Mouse (Mus musculus) heart, embryonic 13.5 days (tissue): ENCODE results near the gene Cnn1. TPM values are rescaled to one million over a fixed set of nuclear protein-coding genes. Genes with fewer than 3 reads are reported as not detected.
A peak's percentile ranks its signal among the peaks of the same experiment; 100 is the strongest.

Experiments
- ATAC-seq: fragments of 200-750 bp; cut with Nextera tagmentation; 2 replicates; pipeline ENCODE4 v1.8.0; 2017; ENCODE audit warnings: moderate TSS enrichment; ENCODE audit not compliant: insufficient number of reproducible peaks, low FRiP score, low TSS enrichment; ENCODE audit errors: extremely low read depth
- H3K27ac ChIP-seq: fragments of 300-500 bp; sonication (generic); replicated peaks from 2 replicates; pipeline ENCODE4 v1.5.1; 2015; ENCODE audit warnings: moderate library complexity, mild to moderate bottlenecking, inconsistent platforms
- H3K27me3 ChIP-seq: fragments of 300-500 bp; sonication (generic); replicated peaks from 2 replicates; pipeline ENCODE4 v1.6.1; 2015; ENCODE audit warnings: mild to moderate bottlenecking, inconsistent platforms
- H3K36me3 ChIP-seq: fragments of 300-500 bp; sonication (generic); 2 replicates; pipeline ENCODE4 v1.6.1; 2015; ENCODE audit warnings: mild to moderate bottlenecking, inconsistent platforms
- H3K4me1 ChIP-seq: fragments of 300-500 bp; sonication (generic); 2 replicates; pipeline ENCODE4 v1.6.1; 2015; ENCODE audit warnings: inconsistent platforms
- H3K4me2 ChIP-seq: fragments of 300-500 bp; sonication (generic); 2 replicates; pipeline ENCODE4 v1.6.1; 2015; ENCODE audit warnings: inconsistent platforms, mild to moderate bottlenecking, moderate library complexity
- H3K4me3 ChIP-seq: fragments of 300-500 bp; sonication (generic); 2 replicates; pipeline ENCODE4 v1.5.1; 2015; ENCODE audit warnings: moderate library complexity, mild to moderate bottlenecking, inconsistent platforms
- H3K9ac ChIP-seq: fragments of 300-500 bp; sonication (generic); 2 replicates; pipeline ENCODE4 v1.6.1; 2015; ENCODE audit warnings: inconsistent platforms, mild to moderate bottlenecking, moderate library complexity
- H3K9me3 ChIP-seq: fragments of 300-500 bp; sonication (generic); 2 replicates; pipeline ENCODE4 v1.6.1; 2016; ENCODE audit warnings: inconsistent platforms
- WGBS: fragments of 180-500 bp; shearing (Covaris S2); methylation state at CpG from one replicate; pipeline ENCODE4 v1.1.7; 2015; ENCODE audit warnings: mixed read lengths; 5-methylcytosine and 5-hydroxymethylcytosine counted together
- polyA plus RNA-seq: library from polyadenylated mRNA; unstranded; fragments of >200 nt; fragmentation: Nextera tagmentation; extraction: Ambion mirVana; gene quantifications from 2 replicates; pipeline ENCODE4 v1.2.1, GENCODE M21; 2015

The Cnn1 gene
- polyA plus RNA-seq = 250 and 292 TPM in 2 replicates

GRCm38 (mm10) chr9:22098993-22099696 is at the start of gene Cnn1:
TSS of gene Cnn1 (plus strand) at chr9:22099216.
- no peak for ATAC-seq
- peaks cover 31% of the 10 kb centered on the region for H3K36me3 ChIP-seq
- peak within 1 kb of the TSS; percentile 65 for H3K4me2 ChIP-seq
- H3K27ac ChIP-seq = peak within 1 kb of the TSS; percentile 87
- peaks cover 34% of the 10 kb centered on the region for H3K4me1 ChIP-seq
- 4% methylated on average over 14 of the region's 14 CpGs for WGBS
- peak within 1 kb of the TSS; percentile 81 for H3K9ac ChIP-seq
- peaks cover 33% of the 10 kb centered on the region for H3K27me3 ChIP-seq
- H3K9me3 ChIP-seq = no peaks in the 10 kb centered on the region
- peak within 1 kb of the TSS; percentile 45 for H3K4me3 ChIP-seq

- Histone ChIP-seq H3K27me3 (peaks cover 71% of the 10 kb centered on the region), H3K27ac (no peak overlapping the region), H3K4me2 (no peak overlapping the region), H3K4me1 (peaks cover 27% of the 10 kb centered on the region), H3K4me3 (no peak overlapping the region), H3K9ac (no peak overlapping the region), H3K36me3 (no peaks in the 10 kb centered on the region), H3K9me3 (no peaks in the 10 kb centered on the region)
- WGBS = 63% methylated on average over 11 of the region's 11 CpGs
- no peak for ATAC-seq
Observed at GRCm38 (mm10) chr9:22049315-22049714, 49.7 kb upstream of the Cnn1 start.

GRCm38 (mm10) chr9:22049721-22050270 is 49.2 kb upstream of the Cnn1 start:
- H3K4me2 ChIP-seq = peak overlapping the region; percentile 69
- 39% methylated on average over 4 of the region's 4 CpGs for WGBS
- no peaks in the 10 kb centered on the region for H3K9me3 ChIP-seq
- no peaks in the 10 kb centered on the region for H3K36me3 ChIP-seq
- H3K9ac ChIP-seq = no peak overlapping the region
- no peak for ATAC-seq
- H3K4me3 ChIP-seq = no peak overlapping the region
- peaks cover 76% of the 10 kb centered on the region for H3K27me3 ChIP-seq
- H3K4me1 ChIP-seq = peaks cover 32% of the 10 kb centered on the region
- H3K27ac ChIP-seq = no peak overlapping the region

GRCm38 (mm10) chr9:22050351-22050889 is 48.6 kb upstream of the Cnn1 start:
- Histone ChIP-seq H3K4me1 (peaks cover 32% of the 10 kb centered on the region), H3K27me3 (peaks cover 82% of the 10 kb centered on the region), H3K4me2 (peak overlapping the region; percentile 69), H3K4me3 (peak overlapping the region; percentile 50), H3K27ac (no peak overlapping the region), H3K9ac (peak overlapping the region; percentile 57; the same call in 1 of the 2 replicates), H3K9me3 (no peaks in the 10 kb centered on the region), H3K36me3 (no peaks in the 10 kb centered on the region)
- 1% methylated on average over 36 of the region's 43 CpGs for WGBS
- ATAC-seq = peak; percentile 72

- WGBS = 2% methylated on average over 60 of the region's 67 CpGs
- H3K9ac ChIP-seq = peak overlapping the region; percentile 57; the same call in 1 of the 2 replicates
Observed at GRCm38 (mm10) chr9:22051161-22051957, 47.7 kb upstream of the Cnn1 start.

GRCm38 (mm10) chr9:22051958-22052254 is 47.1 kb upstream of the Cnn1 start, which contains the start of gene Elavl3:
TSS of gene Elavl3 (minus strand) at chr9:22052023.
- H3K9ac ChIP-seq = peak within 1 kb of the TSS; percentile 57; the same call in 1 of the 2 replicates
- peaks cover 89% of the 10 kb centered on the region for H3K27me3 ChIP-seq
- no peak for ATAC-seq
- H3K9me3 ChIP-seq = no peaks in the 10 kb centered on the region
- H3K4me2 ChIP-seq = peak within 1 kb of the TSS; percentile 69
- H3K36me3 ChIP-seq = peaks cover 3% of the 10 kb centered on the region; the same call in 1 of the 2 replicates
- 2% methylated on average over 27 of the region's 28 CpGs for WGBS
- no peak within 1 kb of the TSS for H3K27ac ChIP-seq
- H3K4me1 ChIP-seq = peaks cover 32% of the 10 kb centered on the region
- H3K4me3 ChIP-seq = peak within 1 kb of the TSS; percentile 50

More at GRCm38 (mm10) chr9:22051161-22051957, 47.7 kb upstream of the Cnn1 start:
- ATAC-seq = no peak
- Histone ChIP-seq H3K4me2 (peak overlapping the region; percentile 69), H3K27me3 (peaks cover 85% of the 10 kb centered on the region), H3K4me3 (peak overlapping the region; percentile 50), H3K27ac (no peak overlapping the region), H3K9me3 (no peaks in the 10 kb centered on the region), H3K4me1 (peaks cover 32% of the 10 kb centered on the region), H3K36me3 (no peaks in the 10 kb centered on the region)

GRCm38 (mm10) chr9:22053657-22054056 is 45.4 kb upstream of the Cnn1 start:
- ATAC-seq = no peak

GRCm38 (mm10) chr9:22054411-22055076 is 44.5 kb upstream of the Cnn1 start:
- no peak overlapping the region for H3K27ac ChIP-seq
- peaks cover 30% of the 10 kb centered on the region for H3K36me3 ChIP-seq
- H3K4me1 ChIP-seq = peaks cover 32% of the 10 kb centered on the region
- 3% methylated on average over 32 of the region's 32 CpGs for WGBS
- no peak overlapping the region for H3K9ac ChIP-seq
- H3K27me3 ChIP-seq = peaks cover 72% of the 10 kb centered on the region
- peak overlapping the region; percentile 45 for H3K4me2 ChIP-seq
- peak overlapping the region; percentile 17 for H3K4me3 ChIP-seq
- ATAC-seq = no peak
- no peaks in the 10 kb centered on the region for H3K9me3 ChIP-seq

More at GRCm38 (mm10) chr9:22053657-22054056, 45.4 kb upstream of the Cnn1 start:
- Histone ChIP-seq H3K9me3 (no peaks in the 10 kb centered on the region), H3K4me2 (no peak overlapping the region), H3K36me3 (peaks cover 21% of the 10 kb centered on the region), H3K27me3 (peaks cover 81% of the 10 kb centered on the region), H3K27ac (no peak overlapping the region), H3K4me1 (peaks cover 32% of the 10 kb centered on the region), H3K9ac (no peak overlapping the region), H3K4me3 (no peak overlapping the region)
- WGBS = 17% methylated on average over 6 of the region's 7 CpGs

- H3K36me3 ChIP-seq = peaks cover 37% of the 10 kb centered on the region
- 34% methylated on average over 29 of the region's 29 CpGs for WGBS
- H3K4me1 ChIP-seq = peaks cover 21% of the 10 kb centered on the region
- ATAC-seq = no peak
- H3K9ac ChIP-seq = no peak overlapping the region
- no peak overlapping the region for H3K27ac ChIP-seq
- H3K27me3 ChIP-seq = peaks cover 61% of the 10 kb centered on the region
- H3K4me2 ChIP-seq = no peak overlapping the region
- no peak overlapping the region for H3K4me3 ChIP-seq
- H3K9me3 ChIP-seq = no peaks in the 10 kb centered on the region
Observed at GRCm38 (mm10) chr9:22055713-22056112, 43.3 kb upstream of the Cnn1 start.

- no peak overlapping the region for H3K27ac ChIP-seq
- H3K4me1 ChIP-seq = peaks cover 14% of the 10 kb centered on the region
- H3K4me2 ChIP-seq = no peak overlapping the region
- peaks cover 44% of the 10 kb centered on the region for H3K36me3 ChIP-seq
- 69% methylated on average over 9 of the region's 9 CpGs for WGBS
- no peak overlapping the region for H3K4me3 ChIP-seq
- H3K27me3 ChIP-seq = peaks cover 54% of the 10 kb centered on the region
- ATAC-seq = no peak
- H3K9me3 ChIP-seq = no peaks in the 10 kb centered on the region
- no peak overlapping the region for H3K9ac ChIP-seq
Observed at GRCm38 (mm10) chr9:22056303-22056910, 42.6 kb upstream of the Cnn1 start.
